Mouse (Mus musculus) granulocyte monocyte progenitor cell, adult 5-6 weeks (primary cell): ENCODE data around the gene Bicdl1. TPM values are rescaled to one million over a fixed set of nuclear protein-coding genes. Genes with fewer than 3 reads are reported as not detected.

Source experiments
- ATAC-seq: replicated peaks from 2 replicates; pipeline ENCODE4 v1.8.0; 2016; ENCODE audit warnings: mild to moderate bottlenecking, moderate TSS enrichment, inconsistent platforms; ENCODE audit not compliant: poor library complexity, severe bottlenecking
- total RNA-seq, 2 experiments: library from RNA; stranded (forward) in 1 of 2; stranded (reverse) in 1 of 2; fragments of 200-712, 200-1000 nt in 1 of 2; fragments of >200 nt in 1 of 2; fragmentation: Nextera tagmentation in 1 of 2; gene quantifications; 2 replicates each; pipeline ENCODE4 v1.2.3; 2014 to 2017

Bicdl1 gene
- total RNA-seq, 2 experiments from 2014 or later = 2.3 TPM; not detected in 1

DNA sequence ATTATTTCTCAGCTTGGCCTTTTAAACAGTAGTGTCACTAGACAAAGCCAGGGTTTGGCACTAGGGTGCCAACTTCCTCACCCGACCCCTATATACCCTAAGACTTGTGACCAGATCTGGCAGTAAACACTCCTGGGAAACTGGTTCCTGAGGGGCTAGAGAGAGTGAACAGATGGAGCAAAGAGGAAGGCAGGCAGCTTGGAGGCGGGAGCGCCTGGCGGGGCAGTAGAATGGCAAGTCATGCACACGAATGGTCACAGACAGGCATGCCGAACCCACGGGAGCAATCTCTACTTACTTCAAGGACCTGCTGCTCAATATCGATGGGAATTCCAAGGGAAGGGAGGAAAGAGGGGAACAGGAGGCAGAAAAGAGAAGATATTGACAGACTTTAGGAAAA is 59.6 kb downstream of the Bicdl1 start:
- ATAC-seq = no peak

DNA sequence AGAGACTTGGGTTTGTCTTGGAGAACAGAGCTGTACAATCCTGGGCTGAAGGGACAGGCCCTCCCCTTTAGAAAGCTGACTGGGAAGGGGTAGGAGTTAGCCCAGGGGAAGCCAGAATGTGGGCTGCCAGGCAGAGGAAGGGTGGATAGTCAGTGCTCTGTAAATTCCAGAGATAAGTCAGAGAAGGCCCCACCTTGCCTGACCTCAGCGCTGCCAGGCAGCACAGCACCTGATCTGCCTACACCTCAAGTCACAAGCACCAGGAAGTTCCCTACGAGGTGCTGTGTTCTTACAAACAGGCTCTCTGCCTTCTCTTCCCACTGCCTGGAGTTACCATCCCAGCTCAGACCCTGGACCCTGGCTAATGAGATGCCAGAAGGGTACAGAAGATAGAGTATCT is 61.0 kb downstream of the Bicdl1 start:
- no peak for ATAC-seq

DNA sequence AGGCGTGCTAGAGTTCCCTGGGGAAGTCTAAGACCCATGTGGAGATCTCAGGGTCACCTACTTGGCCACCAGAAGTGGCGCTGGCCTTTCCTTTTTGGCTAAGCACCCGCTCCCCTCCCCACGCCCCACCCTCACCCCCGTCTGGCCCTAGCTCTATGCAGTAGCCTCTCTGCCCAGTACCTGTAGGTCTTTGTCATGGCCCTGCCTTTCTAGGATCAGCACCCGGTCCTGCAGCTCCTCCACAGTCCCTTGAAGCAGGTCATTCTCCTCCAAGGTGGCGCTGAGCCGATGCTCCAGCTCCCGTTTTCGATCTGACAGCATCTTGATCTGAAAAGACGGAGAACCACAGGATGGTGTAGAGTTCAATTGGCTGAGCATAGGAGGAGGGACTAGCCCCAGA is 61.4 kb downstream of the Bicdl1 start:
- no peak for ATAC-seq

DNA sequence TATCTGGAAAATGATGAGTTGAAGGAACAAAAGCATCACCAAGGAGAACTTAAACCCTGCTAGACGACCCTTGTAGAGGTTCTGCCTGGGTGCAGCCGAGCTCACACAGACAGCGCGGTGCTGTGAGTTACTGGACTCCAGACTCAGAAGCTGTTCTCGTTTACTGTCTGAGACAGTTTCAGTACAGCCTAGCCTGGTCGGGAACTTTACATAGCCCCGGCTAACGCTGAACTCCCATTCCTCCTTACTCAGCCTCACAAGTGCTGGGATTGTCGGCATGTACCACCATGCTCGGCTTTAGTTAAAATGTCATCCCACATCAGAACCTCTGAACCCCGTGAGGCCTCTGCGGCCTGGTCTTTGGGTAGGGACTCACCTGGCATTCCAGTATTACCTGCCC is 62.4 kb downstream of the Bicdl1 start:
- ATAC-seq = no peak

DNA sequence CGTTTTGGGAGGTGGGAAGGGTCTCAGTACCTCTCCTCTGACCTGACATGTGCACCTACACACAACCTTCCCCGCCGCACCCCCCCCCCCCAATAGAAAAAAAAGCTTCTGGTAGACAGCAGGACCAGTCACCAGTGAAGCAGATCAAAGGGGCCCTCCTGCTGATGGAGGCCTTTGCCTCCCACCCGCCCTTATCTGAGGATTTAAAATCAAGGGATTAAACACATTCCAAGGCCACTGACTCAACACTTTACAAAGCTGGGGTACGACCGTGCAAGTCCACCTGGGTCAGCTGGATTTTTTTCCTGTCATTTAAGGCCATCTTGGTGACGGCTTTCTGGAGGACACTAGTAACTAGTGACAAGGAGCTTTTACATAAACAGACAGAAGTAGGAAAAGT is 63.5 kb downstream of the Bicdl1 start:
- no peak for ATAC-seq

DNA sequence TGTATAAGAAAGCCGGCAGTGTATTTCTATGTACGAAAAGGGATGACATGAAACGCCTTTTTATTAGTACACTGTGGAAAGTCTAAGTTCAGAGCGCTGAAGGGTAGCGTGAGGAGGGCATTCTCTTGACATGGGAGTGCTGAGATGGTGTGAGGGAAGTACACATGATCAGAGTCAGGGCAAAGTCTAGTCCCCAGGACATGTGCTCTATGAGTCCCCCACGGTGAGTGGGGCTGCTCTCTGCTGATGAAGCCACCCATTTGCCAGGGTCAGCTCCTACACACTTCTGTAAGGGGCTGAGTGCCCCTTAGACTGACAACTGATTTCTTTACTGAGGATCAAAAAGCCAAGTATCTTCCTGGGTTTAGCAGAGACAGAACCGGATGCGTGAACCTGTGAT is 64.2 kb downstream of the Bicdl1 start:
- no peak for ATAC-seq

DNA sequence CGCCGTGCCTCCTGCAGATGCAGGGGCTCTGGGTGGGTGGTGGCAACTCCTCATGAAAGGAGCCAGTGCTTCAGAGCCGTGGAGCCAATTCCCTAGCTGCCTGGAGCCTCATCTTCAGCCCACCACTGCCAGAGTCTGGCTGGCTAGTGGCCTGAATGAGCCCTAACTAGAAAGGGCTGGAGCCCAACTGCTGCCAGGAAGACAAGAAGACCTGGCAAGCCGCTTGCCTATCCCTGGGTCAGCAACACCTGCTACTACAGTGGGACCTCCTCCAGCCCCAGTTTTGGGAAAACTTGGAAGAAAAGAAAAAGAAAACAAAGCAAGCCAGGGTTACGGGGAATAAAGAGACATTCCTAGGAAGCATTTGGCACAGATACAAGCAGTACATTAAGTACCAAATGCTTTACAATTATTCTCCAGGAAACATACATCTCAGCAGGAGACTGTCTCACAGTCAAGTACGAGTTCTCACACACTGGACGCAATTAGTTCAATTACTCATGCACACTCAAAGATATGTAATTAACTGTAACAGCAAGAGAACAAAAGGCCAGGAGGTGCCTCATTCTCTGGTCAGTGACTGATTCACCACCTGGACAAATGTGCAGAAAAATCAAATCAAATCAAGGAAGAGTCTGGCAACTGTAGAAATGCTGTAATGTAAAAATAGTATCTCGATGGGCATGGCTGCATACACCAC is 64.9 kb downstream of the Bicdl1 start:
- ATAC-seq = no peak

DNA sequence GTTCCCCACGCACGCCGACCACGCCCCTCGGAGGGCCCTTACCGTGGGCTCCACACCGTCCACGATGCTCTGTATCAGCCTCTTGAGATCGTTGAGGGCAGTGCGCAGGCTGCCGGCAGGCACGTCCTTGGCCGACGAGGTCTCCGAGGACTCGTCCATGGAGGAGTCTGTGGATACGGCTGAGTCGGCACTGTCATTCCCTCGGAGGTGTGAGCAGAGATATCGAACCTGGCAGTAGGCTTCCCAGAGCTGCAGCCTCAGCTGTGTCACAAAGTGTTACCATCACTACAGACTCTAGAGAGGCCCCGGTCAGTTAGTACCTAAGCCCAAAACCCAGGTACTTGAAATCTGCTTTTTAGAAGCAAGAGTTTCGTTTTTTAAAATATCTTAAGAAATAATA is 68.8 kb downstream of the Bicdl1 start:
- ATAC-seq = no peak

DNA sequence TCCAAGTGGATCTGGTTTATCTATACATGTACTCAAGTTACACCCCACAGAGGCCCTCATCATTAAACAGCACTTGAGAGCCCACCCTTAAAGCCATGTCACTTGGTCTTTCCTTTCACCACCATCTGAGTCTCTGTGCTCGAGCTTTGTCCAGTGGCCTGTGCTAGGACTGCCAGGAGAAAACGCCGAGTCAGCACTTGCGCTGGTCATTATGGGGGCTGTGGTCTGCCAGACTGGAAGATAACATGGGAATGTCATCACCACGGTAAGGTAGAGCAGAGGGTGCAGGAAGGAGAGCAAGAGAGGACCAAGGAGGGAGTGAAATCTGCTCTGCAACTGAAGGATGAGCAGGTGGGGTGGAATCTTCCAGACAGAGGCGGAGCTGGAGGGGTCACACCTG is 73.1 kb downstream of the Bicdl1 start:
- ATAC-seq = no peak

DNA sequence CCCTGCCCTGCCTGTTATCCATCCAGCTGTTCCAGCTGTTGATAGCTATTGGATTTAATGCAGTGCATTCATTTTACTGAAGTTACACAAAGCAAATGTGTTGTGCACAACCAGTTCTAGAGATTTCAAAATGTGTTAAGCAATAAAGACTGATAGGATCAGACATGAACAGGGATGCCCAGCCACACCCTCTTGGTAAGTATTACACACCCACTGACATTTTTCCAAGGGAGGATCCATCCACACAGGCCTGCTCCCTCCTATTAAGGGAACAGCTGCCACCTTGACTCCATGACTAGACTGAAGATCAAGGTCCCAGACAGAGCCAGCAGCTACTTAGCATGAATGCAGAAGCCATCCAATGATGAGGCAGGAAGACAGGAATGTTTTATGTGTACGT is 74.2 kb downstream of the Bicdl1 start:
- ATAC-seq = no peak

DNA sequence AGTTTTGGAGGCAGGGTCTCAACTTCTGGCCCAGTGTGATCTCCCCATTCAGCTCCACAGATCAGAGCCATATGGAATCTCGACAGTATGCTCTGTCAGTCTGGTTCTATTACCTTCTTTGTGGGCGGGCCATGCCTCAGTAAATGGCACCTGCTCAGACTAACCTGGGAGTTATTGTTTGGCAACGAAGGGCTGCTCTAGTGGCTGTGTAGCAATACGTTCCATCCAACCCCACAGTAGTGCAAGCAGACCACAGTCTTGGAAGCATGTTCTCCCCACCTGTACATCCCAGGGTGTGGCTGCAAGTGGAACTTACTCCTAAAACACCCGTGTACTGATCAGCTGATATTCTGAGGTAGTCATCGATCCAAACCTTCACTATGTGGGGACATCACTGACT is 74.7 kb downstream of the Bicdl1 start:
- no peak for ATAC-seq

DNA sequence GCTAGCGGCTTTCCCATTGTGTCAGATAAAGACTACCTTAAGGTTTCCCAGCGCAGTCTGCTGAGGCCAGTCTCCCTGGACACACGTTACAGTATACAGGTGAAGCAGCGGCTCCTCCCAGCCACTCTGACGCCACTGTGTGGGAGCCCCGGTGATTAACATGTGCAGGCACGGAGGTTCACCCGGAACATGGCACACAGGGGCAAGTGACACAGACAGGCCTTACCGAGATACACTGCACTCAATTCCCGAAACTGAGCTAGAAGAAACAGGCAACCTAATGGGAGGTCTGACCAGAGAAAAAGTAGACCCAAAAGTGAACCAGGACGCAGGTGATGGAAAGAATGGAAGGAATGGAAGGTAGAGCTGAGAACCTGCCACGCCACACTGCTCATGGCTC is 77.6 kb downstream of the Bicdl1 start:
- ATAC-seq = no peak

DNA sequence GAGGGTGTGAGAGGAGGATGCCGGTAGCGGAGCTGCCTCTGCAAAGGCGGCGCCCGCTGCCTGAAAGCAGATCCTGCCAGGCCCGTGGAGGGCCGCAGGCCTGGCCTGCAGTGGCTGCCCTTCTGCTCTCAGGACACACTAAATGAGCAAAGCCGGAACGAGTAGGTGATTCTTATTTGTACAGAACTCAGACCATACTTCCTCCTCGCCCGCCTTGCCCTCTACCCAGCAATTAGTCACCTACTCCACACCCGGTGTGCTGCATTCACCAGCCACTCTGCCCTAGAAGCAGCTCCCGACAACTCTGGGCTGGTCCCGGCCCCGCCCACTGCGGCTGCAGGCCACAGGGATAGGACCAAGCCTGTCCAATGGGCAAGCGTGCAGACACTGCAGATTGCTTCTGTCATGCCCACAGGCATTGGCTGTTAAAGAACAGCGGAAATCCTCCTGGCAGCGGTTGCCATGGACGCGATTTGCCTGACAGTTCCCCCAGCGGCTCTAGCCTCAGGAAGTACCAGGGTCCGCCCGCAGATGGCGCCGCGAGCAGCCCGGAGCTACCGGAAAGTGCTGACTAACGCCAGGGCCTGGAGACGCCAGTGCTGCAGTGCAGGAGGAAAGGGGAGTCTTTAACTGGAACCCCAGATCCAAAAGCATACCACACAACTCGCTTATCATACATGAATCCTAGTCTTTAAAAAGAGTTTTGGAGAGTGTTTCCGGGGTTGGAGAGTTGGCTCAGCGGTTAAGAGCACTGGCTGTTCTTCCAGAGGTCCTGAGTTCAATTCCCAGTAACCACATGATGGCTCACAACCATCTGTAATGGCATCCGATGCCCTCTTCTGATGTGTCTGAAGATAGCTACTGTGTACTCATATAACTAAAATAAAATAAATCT is 78.5 kb downstream of the Bicdl1 start:
- ATAC-seq = peak; percentile 95

DNA sequence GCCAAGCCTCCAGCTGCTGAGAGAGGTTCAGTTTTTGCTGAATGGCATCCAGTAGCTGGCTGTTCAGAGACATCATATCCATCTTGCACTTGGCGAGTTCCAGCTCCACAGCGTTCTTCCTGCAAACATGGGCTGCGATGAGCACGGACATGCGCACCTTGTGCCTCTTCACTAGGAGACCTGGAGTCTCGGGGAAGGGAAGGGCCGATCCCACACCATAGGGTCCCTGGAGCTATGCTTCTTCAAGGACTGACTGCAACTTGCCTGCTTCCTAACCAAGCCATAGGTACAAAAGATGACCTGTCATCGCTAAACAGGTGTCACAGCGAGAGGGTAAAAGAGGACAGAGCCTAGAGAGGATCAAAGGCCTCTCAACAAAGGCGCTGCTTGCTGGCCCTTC is 79.6 kb downstream of the Bicdl1 start:
- no peak for ATAC-seq

DNA sequence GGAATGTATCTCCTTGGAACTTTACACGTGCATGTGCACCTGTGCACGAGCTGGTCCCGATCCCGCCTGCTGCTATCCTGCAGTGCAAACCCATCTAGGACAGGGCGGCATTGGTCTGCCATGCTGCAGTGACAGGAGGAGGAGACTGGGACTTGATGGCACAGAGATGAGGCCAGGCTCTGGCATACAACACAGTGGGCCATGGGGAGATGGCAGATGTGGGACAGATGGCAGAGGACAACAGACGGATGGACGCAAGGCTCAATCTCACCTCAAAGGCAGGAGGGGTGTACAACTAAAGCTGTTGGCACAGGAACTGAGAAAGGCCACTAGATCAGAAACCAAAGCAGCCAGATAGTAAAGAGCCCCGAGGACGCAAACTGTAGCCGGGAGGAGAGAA is 80.5 kb downstream of the Bicdl1 start:
- no peak for ATAC-seq

DNA sequence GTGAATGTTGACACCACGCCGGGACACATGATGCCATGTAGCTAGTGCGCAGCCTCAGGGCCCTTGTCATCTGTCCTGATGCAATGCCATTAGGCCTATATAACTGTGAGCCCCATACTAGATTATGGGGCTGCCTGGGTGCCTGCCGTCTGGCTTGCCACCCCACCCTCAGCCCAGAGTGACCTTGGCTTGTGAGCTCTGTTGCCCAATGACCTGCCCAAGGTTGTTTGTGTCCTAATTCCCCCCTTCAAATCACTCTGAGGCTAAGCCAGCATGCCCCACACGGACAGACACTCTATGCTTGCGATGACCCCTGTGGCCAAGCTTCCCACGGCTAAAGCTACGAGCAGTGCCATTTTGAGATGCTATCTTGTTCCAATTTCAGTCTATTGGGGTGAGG is 81.7 kb downstream of the Bicdl1 start:
- ATAC-seq = no peak

DNA sequence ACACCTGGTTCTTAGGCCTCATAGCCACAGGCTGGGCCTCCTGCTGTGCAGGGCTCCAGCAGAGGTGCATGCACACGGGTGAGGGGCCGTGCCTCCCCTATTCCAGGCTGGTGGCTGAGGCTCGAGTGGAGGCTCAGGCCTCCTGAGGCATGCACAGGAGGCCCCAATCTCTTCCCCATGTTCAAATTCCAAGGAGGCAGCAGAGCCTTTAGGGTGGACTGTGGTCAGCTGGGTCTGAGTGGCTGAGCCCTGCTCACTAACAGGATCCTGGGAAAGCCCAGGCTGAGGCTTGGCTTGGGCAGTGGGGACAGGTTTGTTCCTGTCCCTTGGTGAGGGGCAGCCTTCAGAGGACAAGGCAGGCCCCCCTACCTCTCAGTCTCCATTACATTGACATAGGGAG is 82.5 kb downstream of the Bicdl1 start:
- no peak for ATAC-seq

DNA sequence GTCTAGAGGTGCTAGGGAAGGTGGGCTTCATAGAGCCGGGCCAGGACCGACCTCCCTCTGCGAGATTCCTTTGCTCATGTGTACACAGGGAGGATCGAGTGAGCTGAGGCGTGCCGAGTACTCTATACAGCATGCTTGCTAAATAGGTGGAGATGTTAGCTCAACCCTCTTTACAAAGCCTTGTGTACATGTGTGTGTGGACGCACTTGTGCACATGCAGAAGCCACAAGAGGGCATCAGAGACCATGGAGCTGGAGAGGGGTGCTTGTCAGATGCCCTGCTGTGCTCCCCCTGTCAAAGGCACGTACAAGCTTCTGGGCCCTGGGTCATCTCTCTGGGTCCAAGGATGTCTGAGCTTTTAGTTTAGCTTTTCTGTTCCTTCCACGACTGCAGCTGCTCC is 87.2 kb downstream of the Bicdl1 start:
- no peak for ATAC-seq

DNA sequence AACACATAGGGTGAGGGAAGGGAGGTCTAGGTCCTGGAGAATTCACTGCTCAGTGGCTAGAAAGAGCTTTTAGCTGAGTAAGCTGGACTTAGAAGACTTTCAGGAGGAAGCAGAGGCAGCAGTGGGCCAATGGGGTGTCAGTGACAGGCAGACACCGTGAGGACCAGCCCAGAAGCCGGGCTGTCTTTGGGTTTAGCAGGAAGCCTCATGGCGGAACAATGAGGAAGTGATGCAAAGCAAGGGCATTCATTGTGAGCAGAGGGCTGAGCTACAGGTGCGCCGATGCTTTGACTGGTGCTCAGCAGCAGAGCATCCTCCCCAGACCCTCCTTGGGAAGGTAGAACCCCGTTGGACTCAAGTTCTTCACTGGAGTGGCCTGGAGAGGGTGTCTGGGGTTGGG is 95.9 kb downstream of the Bicdl1 start:
- peak; percentile 75 for ATAC-seq

DNA sequence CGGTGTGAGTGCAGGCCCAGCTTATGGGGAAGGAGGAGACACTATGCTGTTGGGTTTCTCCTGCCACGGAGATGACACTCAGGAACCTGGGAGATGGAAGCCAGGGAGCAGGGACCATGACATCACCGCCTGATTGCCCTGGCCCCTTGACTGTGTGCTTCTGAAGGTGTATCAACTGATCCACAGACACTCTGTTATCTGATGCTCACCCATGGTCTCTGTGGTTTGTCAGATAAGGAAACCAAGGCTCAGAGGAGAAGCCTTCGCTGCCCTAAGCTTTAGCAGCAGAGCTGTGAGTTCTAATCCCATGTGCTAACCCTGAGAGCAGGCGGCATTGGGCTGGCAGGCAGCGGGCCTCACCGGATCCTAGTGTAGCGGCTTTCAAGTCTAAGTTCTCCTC is 97.4 kb downstream of the Bicdl1 start:
- ATAC-seq = no peak

DNA sequence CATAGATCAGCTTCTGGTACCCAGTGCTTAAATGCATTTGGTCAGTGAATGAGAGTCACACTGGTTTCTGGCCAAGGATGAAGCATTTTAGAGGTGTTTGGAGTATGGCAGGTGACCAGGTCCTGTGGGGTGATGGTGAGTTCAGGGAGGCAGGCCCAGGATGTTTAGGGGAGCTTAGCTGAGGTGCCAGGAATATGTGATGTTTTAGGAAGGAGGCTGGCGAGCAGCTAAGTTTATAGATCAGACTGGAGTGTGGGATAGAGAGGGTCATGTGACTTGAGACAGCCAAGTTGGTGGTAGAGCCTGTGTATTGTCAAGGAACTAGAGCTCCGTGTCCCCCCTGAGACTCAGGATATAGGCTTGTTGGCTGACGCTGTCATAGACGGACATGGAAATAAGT is 98.4 kb downstream of the Bicdl1 start:
- ATAC-seq = no peak

DNA sequence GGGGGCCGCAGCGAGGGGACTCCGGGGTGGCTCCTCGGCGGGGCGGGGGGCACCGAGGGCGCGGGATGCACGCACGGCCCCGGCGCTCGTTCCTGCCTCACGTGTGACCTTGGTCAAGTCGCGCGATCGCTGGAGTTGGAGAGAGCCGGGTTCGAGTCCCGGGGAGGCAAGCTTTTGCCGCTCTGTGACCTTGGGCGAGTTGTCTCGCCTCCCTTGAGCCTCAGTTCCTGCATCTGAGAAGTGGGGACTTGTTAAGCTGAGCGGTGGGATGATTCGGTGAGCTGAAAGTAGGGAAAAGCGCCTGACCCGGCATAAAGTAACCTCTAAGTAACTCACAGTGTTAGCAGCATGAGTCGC is 99.1 kb downstream of the Bicdl1 start:
- no peak for ATAC-seq
